Mouse (Mus musculus) liver, embryonic 16.5 days (tissue): ENCODE results near the gene Elf2. TPM values are rescaled to one million over a fixed set of nuclear protein-coding genes. Genes with fewer than 3 reads are reported as not detected.

Source experiments
- ATAC-seq: fragments of 200-750 bp; cut with Nextera tagmentation; 2 replicates; pipeline ENCODE4 v1.8.0; 2017; ENCODE audit warnings: low read depth, mild to moderate bottlenecking, moderate number of reproducible peaks, moderate library complexity
- H3K27ac ChIP-seq: fragments of 300-500 bp; sonication (generic); 2 replicates; pipeline ENCODE4 v1.5.1; 2014; ENCODE audit warnings: mild to moderate bottlenecking, low read length
- H3K27me3 ChIP-seq: fragments of 300-500 bp; sonication (generic); 2 replicates; pipeline ENCODE4 v1.6.1; 2014; ENCODE audit warnings: low read depth, low read length, mixed read lengths; ENCODE audit not compliant: control insufficient read depth, insufficient read depth
- H3K36me3 ChIP-seq: fragments of 300-500 bp; sonication (generic); 2 replicates; pipeline ENCODE4 v1.6.1; 2014; ENCODE audit warnings: mild to moderate bottlenecking; ENCODE audit not compliant: control insufficient read depth, insufficient read depth
- H3K4me1 ChIP-seq: fragments of 300-500 bp; sonication (generic); 2 replicates; pipeline ENCODE4 v1.6.1; 2014; ENCODE audit warnings: low read depth, low read length, mixed read lengths; ENCODE audit not compliant: control insufficient read depth
- H3K4me2 ChIP-seq: fragments of 300-500 bp; sonication (generic); 2 replicates; pipeline ENCODE4 v1.6.1; 2014; ENCODE audit warnings: low read depth, low read length, mixed read lengths
- H3K4me3 ChIP-seq: fragments of 300-500 bp; sonication (generic); 2 replicates; pipeline ENCODE4 v1.5.1; 2014; ENCODE audit warnings: low read depth, mild to moderate bottlenecking, low read length
- H3K9ac ChIP-seq: fragments of 300-500 bp; sonication (generic); 2 replicates; pipeline ENCODE4 v1.6.1; 2014; ENCODE audit warnings: low read depth, low read length
- H3K9me3 ChIP-seq: fragments of 300-500 bp; sonication (generic); replicated peaks from 2 replicates; pipeline ENCODE4 v1.6.1; 2016; ENCODE audit warnings: low read length; ENCODE audit not compliant: control insufficient read depth
- WGBS: fragments of 180-500 bp; shearing (Covaris S2); extraction: QIAGEN DNeasy Blood & Tissue Kit; methylation state at CpG from one replicate; pipeline ENCODE4 v1.1.7; 2014; ENCODE audit not compliant: insufficient replicate concordance; 5-methylcytosine and 5-hydroxymethylcytosine counted together
- polyA plus RNA-seq: library from polyadenylated mRNA; unstranded; fragments of >200 nt; fragmentation: Nextera tagmentation; extraction: Ambion mirVana; gene quantifications from 2 replicates; pipeline ENCODE4 v1.2.1, GENCODE M21; 2015

Gene Elf2
- polyA plus RNA-seq, 1 experiment from 2014 or later: 19.0 TPM

GRCm38 (mm10) chr3:51365517-51365882 lies 25.0 kb upstream of the Elf2 start:
- ATAC-seq: no peak
- WGBS: 3% methylated on average over 3 of the region's 3 CpGs
- Histone ChIP-seq H3K9me3 (no peaks in the 10 kb centered on the region), H3K9ac (no peak overlapping the region), H3K36me3 (no peaks in the 10 kb centered on the region), H3K4me2 (peak overlapping the region; percentile 80), H3K4me1 (peaks cover 47% of the 10 kb centered on the region), H3K4me3 (peak overlapping the region; percentile 53; the same call in 1 of the 2 replicates), H3K27ac (peak overlapping the region; percentile 45; the same call in 1 of the 2 replicates), H3K27me3 (no peaks in the 10 kb centered on the region)

GRCm38 (mm10) chr3:51364703-51365516 lies 24.4 kb upstream of the Elf2 start:
- H3K9me3 ChIP-seq: no peaks in the 10 kb centered on the region
- H3K4me3 ChIP-seq: peak overlapping the region; percentile 53
- peak overlapping the region; percentile 80 for H3K4me2 ChIP-seq
- ATAC-seq: peak; percentile 88
- peak overlapping the region; percentile 53 for H3K27ac ChIP-seq
- H3K27me3 ChIP-seq: no peaks in the 10 kb centered on the region
- peak overlapping the region; percentile 44 for H3K9ac ChIP-seq
- 4% methylated on average over 31 of the region's 31 CpGs for whole genome bisulfite sequencing
- H3K4me1 ChIP-seq: peaks cover 47% of the 10 kb centered on the region
- H3K36me3 ChIP-seq: no peaks in the 10 kb centered on the region

- WGBS: 44% methylated on average over 9 of the region's 9 CpGs
- no peak overlapping the region for H3K9ac ChIP-seq
- peaks cover 49% of the 10 kb centered on the region for H3K4me1 ChIP-seq
- no peaks in the 10 kb centered on the region for H3K9me3 ChIP-seq
- H3K4me3 ChIP-seq: no peak overlapping the region
- no peaks in the 10 kb centered on the region for H3K27me3 ChIP-seq
- no peaks in the 10 kb centered on the region for H3K36me3 ChIP-seq
- no peak overlapping the region for H3K27ac ChIP-seq
- H3K4me2 ChIP-seq: no peak overlapping the region
- no peak for ATAC-seq
Measured at GRCm38 (mm10) chr3:51361066-51361465, 20.6 kb upstream of the Elf2 start.

- ATAC-seq: no peak
- peak overlapping the region; percentile 70 for H3K4me3 ChIP-seq
- no peak overlapping the region for H3K27ac ChIP-seq
- H3K36me3 ChIP-seq: no peaks in the 10 kb centered on the region
- peak overlapping the region; percentile 93 for H3K4me2 ChIP-seq
- no peaks in the 10 kb centered on the region for H3K27me3 ChIP-seq
- H3K4me1 ChIP-seq: peaks cover 36% of the 10 kb centered on the region
- no peaks in the 10 kb centered on the region for H3K9me3 ChIP-seq
- peak overlapping the region; percentile 10; the same call in 1 of the 2 replicates for H3K9ac ChIP-seq
- 36% methylated on average over 14 of the region's 14 CpGs for WGBS
Measured at GRCm38 (mm10) chr3:51359558-51360307, 19.3 kb upstream of the Elf2 start.

- peak overlapping the region; percentile 70 for H3K4me3 ChIP-seq
- under 1% methylated on average over 50 of the region's 50 CpGs for WGBS
- H3K9ac ChIP-seq: peak overlapping the region; percentile 76
- peaks cover 32% of the 10 kb centered on the region for H3K4me1 ChIP-seq
- no peaks in the 10 kb centered on the region for H3K27me3 ChIP-seq
- H3K36me3 ChIP-seq: no peaks in the 10 kb centered on the region
- H3K4me2 ChIP-seq: peak overlapping the region; percentile 93
- ATAC-seq: peak; percentile 74
- no peaks in the 10 kb centered on the region for H3K9me3 ChIP-seq
- H3K27ac ChIP-seq: peak overlapping the region; percentile 75
Measured at GRCm38 (mm10) chr3:51358660-51359557, 18.4 kb upstream of the Elf2 start.

GRCm38 (mm10) chr3:51358181-51358580 lies 17.7 kb upstream of the Elf2 start:
- H3K9me3 ChIP-seq: no peaks in the 10 kb centered on the region
- peak overlapping the region; percentile 40 for H3K9ac ChIP-seq
- peak overlapping the region; percentile 93 for H3K4me2 ChIP-seq
- no peaks in the 10 kb centered on the region for H3K27me3 ChIP-seq
- peaks cover 32% of the 10 kb centered on the region for H3K4me1 ChIP-seq
- H3K4me3 ChIP-seq: peak overlapping the region; percentile 70
- no peaks in the 10 kb centered on the region for H3K36me3 ChIP-seq
- WGBS: under 1% methylated on average over 15 of the region's 15 CpGs
- ATAC-seq: peak; percentile 65
- 0 out of 2 replicates have a peak overlapping the region, but pooled peaks have one; percentile 38 for H3K27ac ChIP-seq

GRCm38 (mm10) chr3:51357624-51358023 lies 17.2 kb upstream of the Elf2 start:
- no peak for ATAC-seq
- Histone ChIP-seq H3K27ac (no peak overlapping the region), H3K4me2 (peak overlapping the region; percentile 93), H3K9ac (peak overlapping the region; percentile 40), H3K27me3 (no peaks in the 10 kb centered on the region), H3K9me3 (no peaks in the 10 kb centered on the region), H3K4me3 (peak overlapping the region; percentile 70), H3K36me3 (no peaks in the 10 kb centered on the region), H3K4me1 (peaks cover 32% of the 10 kb centered on the region)
- WGBS: 11% methylated on average over 14 of the region's 14 CpGs

GRCm38 (mm10) chr3:51357078-51357477 lies 16.6 kb upstream of the Elf2 start:
- 27% methylated on average over 5 of the region's 5 CpGs for WGBS
- peaks cover 32% of the 10 kb centered on the region for H3K4me1 ChIP-seq
- H3K9ac ChIP-seq: no peak overlapping the region
- no peak overlapping the region for H3K27ac ChIP-seq
- H3K36me3 ChIP-seq: no peaks in the 10 kb centered on the region
- no peak overlapping the region for H3K4me2 ChIP-seq
- no peak overlapping the region for H3K4me3 ChIP-seq
- H3K9me3 ChIP-seq: no peaks in the 10 kb centered on the region
- ATAC-seq: no peak
- no peaks in the 10 kb centered on the region for H3K27me3 ChIP-seq
